Mouse (Mus musculus) testis, postnatal 14 days (tissue): ENCODE results near the gene Bnip1.

Experiments used
- DNase-seq: peaks from one replicate; pipeline ENCODE4 v3.0.0; 2021; ENCODE audit warnings: low spot score

Gene Bnip1

DNA sequence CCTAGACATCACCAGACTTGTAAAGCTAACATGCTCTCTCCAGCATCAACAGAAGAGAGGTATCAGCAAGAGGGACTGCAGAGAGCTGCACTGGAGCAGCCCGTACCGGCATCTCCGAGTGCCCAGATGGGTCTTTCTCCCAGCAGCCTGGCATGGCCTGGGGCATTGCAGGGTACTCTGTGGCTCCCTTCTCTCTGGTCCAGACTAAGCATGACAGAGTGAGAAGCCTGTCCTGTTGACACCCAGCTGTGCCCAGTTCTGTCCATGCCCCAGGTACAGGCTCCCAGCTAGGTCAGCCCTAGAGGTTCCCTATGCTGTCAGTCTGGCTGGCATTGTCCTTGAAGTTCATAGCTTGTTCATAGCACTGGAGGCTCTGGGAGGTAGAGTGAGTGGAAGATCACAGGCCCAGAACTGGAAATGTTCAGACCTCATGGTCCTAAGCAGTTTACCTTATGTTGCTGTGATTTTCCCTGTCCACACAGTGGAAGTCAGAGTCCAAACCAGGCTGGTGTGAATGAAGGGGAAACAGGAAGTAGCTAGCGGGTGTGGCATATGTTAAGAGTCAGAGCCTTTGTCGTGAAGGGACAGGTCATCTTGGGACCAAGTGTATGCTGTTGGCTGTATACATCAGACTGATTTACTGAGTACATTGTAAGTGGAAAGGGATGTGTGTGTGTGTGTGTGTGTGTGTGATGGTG, 12.4 kb downstream of the Bnip1 start:
- no peak for DNase-seq

- DNase-seq: no peak
Measured at GRCm38 (mm10) chr17:26794744-26795143, 13.9 kb downstream of the Bnip1 start.

GRCm38 (mm10) chr17:26795386-26795785, 14.5 kb downstream of the Bnip1 start:
- DNase-seq: no peak

DNA sequence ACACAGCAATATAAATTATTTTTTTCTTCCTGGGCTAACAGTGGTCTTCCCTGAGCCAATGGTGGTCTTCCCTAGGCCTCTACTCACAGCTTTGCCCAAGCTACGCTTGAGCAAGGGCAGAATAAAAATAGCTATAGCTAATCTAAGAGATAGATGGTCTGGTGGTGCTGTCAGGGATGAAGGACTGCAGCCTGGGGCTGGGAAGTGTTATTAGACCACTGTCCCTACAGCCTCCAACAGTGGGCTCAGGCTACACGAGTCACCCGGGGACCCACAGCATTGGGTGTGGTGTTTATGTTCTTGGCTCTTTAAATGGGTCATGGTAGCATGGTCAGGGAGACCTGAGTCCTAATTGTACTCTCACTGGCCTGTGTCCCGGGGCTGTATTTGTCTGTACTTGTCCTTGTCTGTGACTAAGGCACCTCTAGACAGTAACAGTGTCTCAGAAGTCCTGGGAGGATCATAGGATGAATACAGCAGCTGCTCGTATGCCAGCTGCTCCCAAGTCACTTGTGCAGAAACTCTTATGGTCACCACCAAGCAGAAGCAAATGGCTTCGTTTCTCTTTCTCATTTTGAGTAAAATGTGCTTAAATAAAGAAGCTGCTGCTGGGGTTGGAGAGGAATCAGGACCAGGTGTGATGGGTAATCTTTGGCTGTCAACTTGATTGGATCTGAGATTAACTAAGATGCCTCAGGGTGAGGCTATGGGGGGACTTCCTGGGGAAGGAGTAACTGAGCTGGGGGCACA, 16.7 kb downstream of the Bnip1 start:
- DNase-seq: no peak

- DNase-seq: no peak
Measured at GRCm38 (mm10) chr17:26802886-26803285, 22.0 kb downstream of the Bnip1 start.

DNA sequence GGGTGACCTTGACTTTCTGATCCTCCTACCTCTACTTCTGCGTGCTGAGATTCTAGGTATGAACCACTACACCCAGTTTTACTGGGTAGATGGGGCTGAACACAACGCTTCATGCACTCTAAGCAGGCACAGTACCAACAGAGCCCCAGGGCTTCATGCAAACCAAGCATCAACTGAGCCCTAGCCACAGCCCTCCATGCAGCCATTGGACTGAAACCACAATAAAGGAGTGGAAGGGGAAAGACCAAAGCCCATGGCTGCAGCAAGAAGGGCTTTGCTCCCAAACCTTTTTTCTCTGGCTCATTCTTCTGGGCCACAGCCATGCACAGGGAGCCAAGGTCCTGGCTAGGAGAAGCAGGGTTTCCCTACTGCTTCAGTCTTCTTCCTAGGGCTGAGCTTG, 31.7 kb downstream of the Bnip1 start:
- DNase-seq: no peak

GRCm38 (mm10) chr17:26813497-26813896, 32.6 kb downstream of the Bnip1 start:
- DNase-seq: no peak

GRCm38 (mm10) chr17:26816810-26817209, 35.9 kb downstream of the Bnip1 start:
- no peak for DNase-seq

GRCm38 (mm10) chr17:26817776-26818175, 36.9 kb downstream of the Bnip1 start:
- no peak for DNase-seq

DNA sequence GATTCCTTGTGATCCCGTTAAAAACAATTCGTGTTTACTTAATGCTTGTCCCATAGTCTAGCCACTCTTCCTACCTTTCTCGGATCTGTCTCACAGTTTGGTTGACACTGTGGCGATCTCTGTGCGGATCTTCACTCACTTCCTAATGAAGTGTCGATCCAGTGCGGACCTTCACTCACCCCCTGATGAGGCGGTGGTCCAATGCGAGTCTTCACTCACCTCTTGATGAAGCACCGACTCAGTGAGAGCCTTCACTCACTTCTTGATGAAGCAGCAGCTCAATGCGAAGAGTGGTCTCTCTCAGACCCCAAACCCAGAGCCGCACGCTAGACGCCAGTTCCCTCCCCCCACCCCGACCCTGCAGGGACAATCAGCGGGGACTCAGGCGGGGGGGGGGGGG, 45.3 kb downstream of the Bnip1 start:
- no peak for DNase-seq

GRCm38 (mm10) chr17:26833806-26834205, 52.9 kb downstream of the Bnip1 start:
- no peak for DNase-seq

DNA sequence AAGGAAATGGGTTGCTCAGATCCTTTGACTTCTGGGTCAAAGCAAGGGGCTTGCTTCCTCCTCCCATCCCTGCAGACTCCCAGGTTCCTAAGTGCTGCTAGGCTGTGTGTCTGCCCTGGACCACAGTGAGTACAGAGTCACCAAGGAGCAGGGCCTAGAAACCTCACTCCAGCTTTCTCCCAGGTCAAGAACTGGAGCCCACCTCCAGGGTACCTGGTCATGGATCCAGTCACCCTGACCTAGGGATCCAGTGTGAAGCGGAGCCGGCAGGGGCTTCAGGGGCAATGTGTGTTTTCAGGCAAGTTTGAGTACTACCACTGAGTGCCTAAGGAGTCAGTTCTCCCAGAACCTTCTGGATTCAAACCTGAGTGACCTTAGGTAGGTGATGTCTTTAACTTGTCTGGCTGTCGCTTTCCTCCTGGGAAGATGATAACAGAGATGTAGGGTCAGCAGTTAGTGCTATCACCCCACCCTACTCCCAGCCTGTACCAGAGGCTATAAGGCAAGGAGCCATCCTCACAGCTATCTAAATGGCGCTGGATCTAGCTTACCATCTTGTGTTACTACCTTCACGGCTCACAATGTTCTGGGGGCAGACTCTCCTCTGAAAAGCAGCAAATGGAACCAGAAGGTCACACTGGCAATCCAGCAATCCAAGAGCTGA, 53.6 kb downstream of the Bnip1 start:
- no peak for DNase-seq

DNA sequence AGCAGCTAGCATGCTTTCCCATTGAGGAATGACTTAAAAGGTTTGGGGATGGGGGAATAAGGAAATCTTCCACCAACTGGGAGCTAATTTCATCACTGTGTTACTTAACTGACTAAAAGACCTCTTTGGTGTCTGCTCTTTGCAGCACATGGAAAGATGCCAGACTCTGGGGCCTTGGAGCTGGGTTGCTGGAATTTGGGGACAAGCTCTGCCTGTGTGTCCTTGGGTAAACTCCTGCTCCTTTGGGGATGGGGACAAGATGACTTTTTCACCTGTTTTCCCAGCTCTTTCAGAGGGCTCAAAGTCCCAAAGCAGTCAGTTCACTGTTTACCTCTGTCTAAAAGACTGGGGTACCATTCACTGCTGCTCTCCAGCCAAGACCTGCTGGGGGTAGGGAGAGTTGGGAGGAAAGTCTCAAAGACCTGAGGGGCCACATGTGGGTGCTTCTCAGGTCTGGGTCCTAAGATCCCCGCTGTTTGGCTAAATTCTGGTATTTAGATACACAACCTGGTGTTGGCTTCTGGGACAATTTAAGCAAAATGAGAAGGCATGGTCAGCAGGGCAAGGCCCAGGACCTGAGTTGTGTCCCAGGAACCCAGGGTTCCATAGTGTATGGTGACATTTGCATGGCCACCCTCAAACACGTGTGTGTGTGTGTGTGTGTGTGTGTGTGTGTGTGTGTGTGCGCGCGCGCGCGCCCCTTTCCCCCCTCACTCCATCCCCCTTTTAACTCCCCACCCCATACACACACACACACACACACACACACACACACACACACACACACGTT, 54.3 kb downstream of the Bnip1 start:
- DNase-seq: no peak

DNA sequence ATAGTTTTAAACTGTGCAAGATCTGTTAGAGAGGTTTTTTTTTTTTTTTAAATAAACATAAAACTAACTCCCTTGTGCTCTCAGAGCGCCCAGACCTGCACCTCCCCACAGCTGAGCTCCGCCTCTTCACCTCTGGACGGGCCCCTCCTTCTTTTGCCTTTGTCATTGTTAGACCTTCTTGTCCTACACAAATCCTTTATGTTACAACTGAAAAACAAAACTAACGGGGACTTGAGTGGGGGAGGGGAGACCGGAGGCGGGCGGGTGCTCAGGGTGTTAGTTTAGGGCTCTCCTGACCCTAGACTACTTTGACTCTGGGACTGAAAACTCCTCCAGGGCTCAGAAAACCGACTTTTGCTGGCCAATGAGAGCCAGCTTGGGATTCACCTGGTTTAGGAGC, 55.1 kb downstream of the Bnip1 start:
- no peak for DNase-seq

DNA sequence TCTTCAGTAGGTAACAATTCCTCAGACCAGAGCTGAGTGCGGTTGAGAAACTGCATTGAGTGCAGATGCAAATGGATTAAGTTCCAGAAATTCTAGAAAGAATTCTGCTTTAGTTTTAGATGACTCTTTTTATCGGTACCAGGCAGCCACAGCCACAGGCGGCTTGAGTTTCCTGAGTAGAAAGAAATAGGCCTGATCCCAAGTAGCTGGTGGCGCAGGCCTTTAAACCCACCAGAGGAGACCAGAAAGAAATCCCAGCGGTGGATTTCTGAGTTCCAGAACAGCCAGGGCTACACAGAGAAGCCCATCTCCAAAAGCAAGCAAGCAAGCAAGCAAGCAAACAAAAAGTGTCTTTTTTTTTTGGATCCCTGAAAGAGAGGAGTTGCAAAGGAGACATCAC, 55.5 kb downstream of the Bnip1 start:
- no peak for DNase-seq

GRCm38 (mm10) chr17:26836786-26837545, 56.1 kb downstream of the Bnip1 start:
- no peak for DNase-seq

GRCm38 (mm10) chr17:26837546-26837985, 56.7 kb downstream of the Bnip1 start:
- no peak for DNase-seq

GRCm38 (mm10) chr17:26838191-26838910, 57.5 kb downstream of the Bnip1 start:
- no peak for DNase-seq

DNA sequence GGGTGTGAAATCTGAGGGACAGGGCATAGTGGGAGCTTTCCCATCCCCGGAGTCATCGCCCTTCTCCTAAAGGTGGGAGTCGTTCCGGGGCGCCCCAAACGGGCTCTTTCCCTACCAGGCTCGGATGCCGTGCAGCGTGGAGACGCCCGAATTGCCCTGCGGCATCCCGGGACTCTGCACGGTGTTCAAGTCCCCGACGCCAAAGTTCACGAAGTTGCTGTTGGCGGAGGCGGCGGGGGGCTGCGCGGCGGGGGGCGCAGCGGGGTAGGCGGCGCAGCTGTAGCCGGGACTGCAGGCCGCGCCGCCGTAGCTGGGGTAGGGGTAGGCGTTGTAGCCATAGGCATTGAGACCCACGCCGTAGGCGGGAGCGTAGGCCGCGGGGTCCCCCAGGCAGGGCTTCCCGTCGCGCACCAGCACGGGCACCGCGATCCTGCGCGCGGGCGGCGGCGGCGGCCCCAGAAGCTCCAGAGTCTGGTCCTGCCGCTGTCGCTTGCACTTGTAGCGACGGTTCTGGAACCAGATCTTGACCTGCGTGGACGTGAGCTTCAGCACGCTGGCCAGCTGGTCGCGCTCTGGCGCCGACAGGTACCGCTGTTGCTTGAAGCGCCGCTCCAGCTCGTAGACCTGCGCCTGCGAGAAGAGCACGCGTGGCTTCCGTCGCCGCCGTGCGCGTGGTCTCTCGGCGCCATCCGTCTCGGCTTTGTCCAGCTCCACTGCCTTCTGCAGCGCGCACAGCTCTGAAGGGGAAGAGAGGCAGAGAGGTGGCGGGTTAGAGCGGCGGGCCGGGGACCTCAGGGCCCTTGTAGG, 58.2 kb downstream of the Bnip1 start:
- DNase-seq: no peak
